Mouse (Mus musculus): Measurements from ENCODE around the gene Zkscan5.

- no peak for TF ChIP-seq POLR2A (IDR thresholded peaks at IDR 0.05; ENCODE audit: borderline replicate concordance, low read depth, low read length)
- no peak for TF ChIP-seq CTCF (IDR thresholded peaks at IDR 0.05; ENCODE audit: low read depth, low read length)
These were observed 37.1 kb upstream of the Zkscan5 start for GRCm38 (mm10) chr5:145167306-145167661.
